Mouse (Mus musculus) T-cell, adult 66 days (primary cell): ENCODE data around the gene Hebp1. TPM values are rescaled to one million over a fixed set of nuclear protein-coding genes. Genes with fewer than 3 reads are reported as not detected.

Experiments used
- total RNA-seq, 2 experiments: library from RNA; stranded (reverse); gene quantifications; 3 replicates in 1 of 2; 4 replicates in 1 of 2; pipeline ENCODE4 v1.2.4; 2023

The Hebp1 gene
- total RNA-seq: 10 to 100 TPM; 21.9 to 35.9 TPM

GRCm38 (mm10) chr6:135197921-135198532, at the start of gene Hebp1, which contains the start of gene Fam234b:
Gene Hebp1, minus strand, starts transcription at chr6:135198022.
Gene Fam234b, plus strand, starts transcription at chr6:135197977.

DNA sequence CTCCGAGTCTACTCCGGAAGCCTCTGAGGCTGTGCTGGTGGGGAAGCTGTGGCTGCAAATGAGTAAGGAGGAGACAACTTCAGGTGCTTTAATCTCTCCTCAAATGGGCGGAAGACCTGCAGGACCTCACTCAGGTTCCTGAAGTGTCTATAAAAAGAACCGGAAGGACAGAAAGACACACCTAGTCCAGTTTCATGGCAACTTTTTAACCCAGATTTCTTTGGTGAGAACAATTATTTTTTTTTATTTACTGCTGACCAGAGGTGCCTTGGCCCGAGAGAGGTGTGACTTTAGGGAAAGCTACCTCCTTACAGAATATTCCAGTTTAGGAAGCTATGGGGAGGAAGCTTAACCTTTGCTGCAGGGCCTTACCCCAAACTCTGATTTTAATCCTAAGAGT, 79.6 kb downstream of the Hebp1 start, which contains the start of gene Gprc5d:
Gene Gprc5d (minus strand): TSS at position 101 of the 400 bp plus-strand sequence.

Other genes with a start within 250 kb of the Hebp1 start
- under 1 TPM in 1 of 2 experiments, not detected in 1; 0.20 TPM for gene Apold1, start 216.3 kb downstream of the Hebp1 start, total RNA-seq
- 100 to 1,000 TPM; 147 to 154 TPM for gene Ddx47, start 186.4 kb downstream of the Hebp1 start, total RNA-seq
- gene Gprc5a, start 132.4 kb downstream of the Hebp1 start, total RNA-seq: under 1 TPM in 1 of 2 experiments, not detected in 1; 0.36 TPM
- not detected for gene Gprc5d, start 79.7 kb downstream of the Hebp1 start, total RNA-seq
- gene Fam234b, start within 50 bp of the Hebp1 start, total RNA-seq: 10 to 100 TPM; 23.9 to 24.9 TPM
- not detected for gene Gsg1, start 56.3 kb upstream of the Hebp1 start, total RNA-seq
- gene Pbp2, start 112.4 kb upstream of the Hebp1 start, total RNA-seq: not detected
- 1 to 10 TPM; 8.3 to 8.8 TPM for gene Emp1, start 164.5 kb upstream of the Hebp1 start, total RNA-seq